Mouse (Mus musculus) cortical plate, adult 2 months (tissue): ENCODE data around the gene Chrm4.

Experiments used
- CTCF ChIP-seq: fragments of 200-500 bp; IDR thresholded peaks from 2 replicates; pipeline ENCODE4 v1.5.1; 2011; ENCODE audit warnings: mild to moderate bottlenecking, control low read depth, low read length; ENCODE audit not compliant: insufficient read depth; ENCODE audit errors: extremely low read depth
- POLR2A ChIP-seq: fragments of 200-500 bp; IDR thresholded peaks from 2 replicates; pipeline ENCODE4 v1.6.1; 2011; ENCODE audit warnings: mild to moderate bottlenecking, low read length, control low read depth; ENCODE audit not compliant: insufficient read depth; ENCODE audit errors: extremely low read depth

DNA sequence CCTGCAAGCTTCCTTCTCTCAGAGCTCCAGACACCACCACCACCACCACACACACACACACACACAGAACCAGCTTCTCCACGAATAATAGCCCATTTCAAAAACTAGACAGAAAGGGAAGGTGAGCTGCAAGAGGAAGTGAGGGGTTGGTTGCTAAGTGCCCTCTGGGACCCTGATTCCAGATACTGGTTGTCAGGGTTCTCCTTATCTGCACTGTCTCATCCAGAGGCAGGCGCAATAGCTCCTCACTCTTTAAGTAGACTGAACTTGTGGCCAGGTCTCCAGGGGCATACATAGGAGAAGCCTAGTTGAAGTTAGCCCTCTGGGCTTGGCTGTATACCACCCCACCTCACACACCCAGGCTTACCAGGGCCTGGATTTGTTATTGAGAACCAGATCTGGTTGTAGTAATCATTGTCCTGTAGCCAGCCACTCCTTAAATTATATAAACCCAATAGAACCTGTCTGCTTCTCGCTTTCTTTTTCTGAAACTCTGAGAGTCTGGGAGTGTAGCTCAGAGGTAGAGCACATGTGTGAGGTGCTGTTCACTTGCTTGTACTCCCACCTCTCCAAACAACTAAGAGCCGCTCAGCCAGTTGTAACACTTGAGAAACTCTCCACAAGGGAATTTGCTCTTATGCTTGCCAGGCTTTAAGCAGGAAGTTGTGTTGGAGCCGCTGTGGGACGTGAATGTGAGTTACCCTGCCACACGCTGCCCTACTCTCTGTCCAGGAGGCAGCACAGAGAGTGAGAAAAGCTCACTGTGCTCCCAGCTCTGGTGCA lies 13.5 kb upstream of the Chrm4 start:
- TF ChIP-seq POLR2A (no peak), CTCF (no peak)
